7 mouse cellular contexts compared by ENCODE assay signal in genomic region chr12:30911261-30912047, GRCm38 (mm10). TPM values are rescaled to one million over a fixed set of nuclear protein-coding genes. Genes with fewer than 3 reads are reported as not detected.
DNase-seq lines count a peak whose midpoint lies in the region; ATAC-seq lines count a peak whose summit lies in the region.

Gene Acp1 (minus strand): TSS chr12:30911589.
Gene Sh3yl1 (plus strand): TSS chr12:30911668.

- peak within 1 kb of the TSS; percentile 90 for H3K4me2 ChIP-seq in midbrain, embryonic 13.5 days (replicated peaks)

- H3K36me3 ChIP-seq in limb, embryonic 10.5 days, result peaks cover 3% of the 10 kb centered on the region; the same call in 1 of the 2 replicates
- H3K36me3 ChIP-seq in midbrain, embryonic 13.5 days, result no peaks in the 10 kb centered on the region

- DNase-seq in adrenal gland, adult 8-10 months, result peak; percentile 93
- DNase-seq in embryo, embryonic 9.5 days (ENCODE audit: extremely low spot score), result peak; percentile 91
- peak; percentile 93 for DNase-seq in kidney, adult 11 months
- DNase-seq in limb, embryonic 10.5 days (ENCODE audit: low spot score), result peak; percentile 95
- DNase-seq in spleen, adult 12 weeks (ENCODE audit: low spot score), result peak; percentile 96

- ATAC-seq in granulocyte monocyte progenitor cell, adult 5-6 weeks (replicated peaks; ENCODE audit: poor library complexity, severe bottlenecking), result peak; percentile 95
- ATAC-seq in midbrain, embryonic 13.5 days, result peak; percentile 98

- H3K27ac ChIP-seq in limb, embryonic 10.5 days, result peak within 1 kb of the TSS; percentile 90
- H3K27ac ChIP-seq in midbrain, embryonic 13.5 days, result peak within 1 kb of the TSS; percentile 68

- WGBS in limb, embryonic 10.5 days, result under 1% methylated on average over 52 of the region's 52 CpGs
- under 1% methylated on average over 52 of the region's 52 CpGs for WGBS in midbrain, embryonic 13.5 days

- H3K9me3 ChIP-seq in limb, embryonic 10.5 days (replicated peaks), result no peaks in the 10 kb centered on the region
- no peaks in the 10 kb centered on the region for H3K9me3 ChIP-seq in midbrain, embryonic 13.5 days

- H3K4me3 ChIP-seq in limb, embryonic 10.5 days, result peak within 1 kb of the TSS; percentile 71
- peak within 1 kb of the TSS; percentile 64 for H3K4me3 ChIP-seq in midbrain, embryonic 13.5 days (replicated peaks)

- H3K9ac ChIP-seq in midbrain, embryonic 13.5 days (replicated peaks), result peak within 1 kb of the TSS; percentile 87

- H3K27me3 ChIP-seq in limb, embryonic 10.5 days (ENCODE audit: low read depth, poor library complexity, severe bottlenecking), result peaks cover 6% of the 10 kb centered on the region
- H3K27me3 ChIP-seq in midbrain, embryonic 13.5 days, result no peaks in the 10 kb centered on the region

- H3K4me1 ChIP-seq in limb, embryonic 10.5 days, result peaks cover 10% of the 10 kb centered on the region
- H3K4me1 ChIP-seq in midbrain, embryonic 13.5 days (replicated peaks), result peaks cover 25% of the 10 kb centered on the region

RNA-seq across cellular contexts. Expression of gene Acp1, which starts in this region (rescaled TPM):
- total RNA-seq in adrenal gland, adult 8-10 months (2022), result 10 to 100 TPM; 58.7 to 73.5 (median 59.3) TPM
- total RNA-seq in granulocyte monocyte progenitor cell, adult 5-6 weeks (2014; fragmentation: Nextera tagmentation), result 55.3 and 61.0 TPM in 2 replicates
- 69.7 and 69.8 TPM in 2 replicates for total RNA-seq in granulocyte monocyte progenitor cell, adult 5-6 weeks (2017)
- polyA plus RNA-seq in limb, embryonic 10.5 days (2016; fragmentation: Nextera tagmentation; extraction: Ambion mirVana), result 224 and 228 TPM in 2 replicates
- 137 and 163 TPM in 2 replicates for polyA plus RNA-seq in midbrain, embryonic 13.5 days (2015; fragmentation: Nextera tagmentation; extraction: Ambion mirVana)

RNA-seq across cellular contexts. Expression of gene Sh3yl1, which starts in this region (rescaled TPM):
- 1 to 10 TPM; 3.1 to 4.1 (median 3.8) TPM for total RNA-seq in adrenal gland, adult 8-10 months (2022)
- total RNA-seq in granulocyte monocyte progenitor cell, adult 5-6 weeks (2014; fragmentation: Nextera tagmentation), result 0.28 and 2.4 TPM in 2 replicates
- total RNA-seq in granulocyte monocyte progenitor cell, adult 5-6 weeks (2017), result 1.2 and 3.0 TPM in 2 replicates
- 8.6 and 12.6 TPM in 2 replicates for polyA plus RNA-seq in limb, embryonic 10.5 days (2016; fragmentation: Nextera tagmentation; extraction: Ambion mirVana)
- 37.7 and 41.2 TPM in 2 replicates for polyA plus RNA-seq in midbrain, embryonic 13.5 days (2015; fragmentation: Nextera tagmentation; extraction: Ambion mirVana)

Comparison
In these comparisons a context has a peak if more than half of its experiments do, and no peak if none do; other contexts are left out.
1. Peak in every context shown above with its lines: DNase-seq, ATAC-seq, H3K4me3 ChIP-seq and H3K27ac ChIP-seq.